Mouse (Mus musculus): ENCODE results near the gene Ufsp1. TPM values are rescaled to one million over a fixed set of nuclear protein-coding genes. Genes with fewer than 3 reads are reported as not detected.
"Not testable (repeated sequence)": the region's sequence is repeated elsewhere in the genome, so short reads cannot be mapped to it uniquely, and the experiment has no call there.

Ufsp1 gene
- 10 to 100 TPM in 1 of 2 experiments, 1 to 10 TPM in 1; 8.8 to 10.2 TPM for total RNA-seq (2021)
- long read RNA-seq, experiment 1: 0 reads
- long read RNA-seq, experiment 2, transcript Ufsp1-201 (1 exons, 1,037 nt): major isoform, 13 of 13 reads
- long read RNA-seq, experiment 2, partial matches to known transcripts: 0 of 13 reads
- long read RNA-seq, experiment 2, other reads (novel, unspliced or antisense): 0 of 13 reads

- DNase-seq (ENCODE audit: low spot score in 2 of 2): peak; percentile 89 to 92
Measured at GRCm38 (mm10) chr5:137293839-137294743, at the start of gene Ufsp1. Ufsp1 (plus strand) TSS chr5:137294629.

DNA sequence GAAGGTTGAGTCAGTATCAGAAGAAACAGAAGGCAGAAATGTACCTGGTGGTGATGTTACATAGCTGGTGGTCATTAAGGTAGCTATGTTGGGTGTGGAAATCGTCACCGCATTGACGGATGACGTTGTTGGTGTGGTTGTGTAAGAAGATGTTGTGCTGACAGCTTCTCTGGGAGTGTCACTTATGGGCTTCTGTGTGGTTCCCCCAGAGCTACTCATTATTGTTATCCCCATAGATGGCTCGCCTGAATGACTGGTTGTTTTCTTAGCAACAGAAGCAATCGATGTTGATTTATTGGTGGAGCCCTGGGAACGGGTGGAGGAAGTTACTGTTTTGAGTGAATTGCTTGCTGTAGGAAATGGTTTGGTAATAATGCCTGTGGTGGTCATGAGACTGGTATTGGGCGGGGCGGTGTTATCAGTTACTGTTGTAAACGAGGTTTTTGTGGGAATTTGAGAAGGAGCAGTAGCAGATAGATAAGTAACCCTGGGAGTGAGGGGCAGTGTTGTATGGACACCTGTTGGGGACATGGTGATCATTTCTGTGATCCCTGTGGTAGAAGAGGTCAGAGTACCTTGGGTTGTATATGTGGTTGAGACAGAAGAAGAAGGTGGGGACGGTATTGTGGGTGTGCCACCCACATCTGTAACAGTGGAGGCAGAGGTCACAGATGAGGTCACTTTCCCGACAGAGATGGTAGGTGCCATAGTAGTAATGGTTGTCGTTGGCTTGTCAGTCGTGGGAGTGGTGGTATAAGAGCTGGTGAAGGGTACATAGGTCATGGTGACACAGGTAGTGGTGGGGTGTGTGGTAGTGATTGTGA is 30.3 kb upstream of the Ufsp1 start:
- DNase-seq (ENCODE audit: low spot score in 2 of 2): no peak

- no peak for DNase-seq (ENCODE audit: low spot score in 2 of 2)
Measured at GRCm38 (mm10) chr5:137264787-137265186, 29.6 kb upstream of the Ufsp1 start.

DNA sequence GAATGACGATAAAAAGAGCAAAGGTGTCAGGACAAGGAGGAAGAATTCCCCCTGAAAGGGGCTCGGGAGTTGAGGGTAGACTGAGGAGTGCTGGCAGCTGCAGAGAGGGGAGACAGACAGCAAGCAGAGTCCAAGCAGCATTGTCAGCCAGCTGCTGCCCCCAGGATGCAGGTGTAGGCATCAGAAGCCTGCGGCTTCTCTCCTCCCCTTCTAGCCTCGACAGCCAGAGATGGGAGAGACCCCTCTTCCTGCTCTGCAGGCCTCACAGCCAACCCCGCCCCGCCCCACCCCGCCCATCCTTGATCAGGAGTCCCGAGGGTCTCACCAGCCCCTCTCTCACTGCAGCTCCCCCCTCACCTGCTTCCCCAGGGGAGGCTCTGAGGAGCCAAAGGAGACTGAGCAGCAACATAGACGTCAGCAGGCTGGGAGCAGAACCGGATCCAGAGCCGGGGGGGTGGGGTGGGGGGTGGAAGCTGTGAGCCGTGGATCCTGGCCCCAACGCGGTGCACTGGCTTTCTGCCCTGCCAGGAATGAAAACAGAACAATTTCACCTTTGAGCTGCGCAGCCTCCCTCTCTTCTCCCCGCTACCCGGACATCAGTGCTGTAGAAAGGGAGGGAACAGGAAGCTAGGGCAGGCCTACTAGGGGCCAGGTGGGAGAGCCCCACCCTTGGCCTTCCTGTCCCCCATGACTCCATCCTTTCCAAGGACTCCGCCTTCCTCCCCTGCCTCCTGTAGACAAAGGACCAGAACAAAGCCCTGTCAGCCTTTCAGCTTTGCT is 26.1 kb upstream of the Ufsp1 start:
- DNase-seq (ENCODE audit: low spot score in 2 of 2): no peak

DNA sequence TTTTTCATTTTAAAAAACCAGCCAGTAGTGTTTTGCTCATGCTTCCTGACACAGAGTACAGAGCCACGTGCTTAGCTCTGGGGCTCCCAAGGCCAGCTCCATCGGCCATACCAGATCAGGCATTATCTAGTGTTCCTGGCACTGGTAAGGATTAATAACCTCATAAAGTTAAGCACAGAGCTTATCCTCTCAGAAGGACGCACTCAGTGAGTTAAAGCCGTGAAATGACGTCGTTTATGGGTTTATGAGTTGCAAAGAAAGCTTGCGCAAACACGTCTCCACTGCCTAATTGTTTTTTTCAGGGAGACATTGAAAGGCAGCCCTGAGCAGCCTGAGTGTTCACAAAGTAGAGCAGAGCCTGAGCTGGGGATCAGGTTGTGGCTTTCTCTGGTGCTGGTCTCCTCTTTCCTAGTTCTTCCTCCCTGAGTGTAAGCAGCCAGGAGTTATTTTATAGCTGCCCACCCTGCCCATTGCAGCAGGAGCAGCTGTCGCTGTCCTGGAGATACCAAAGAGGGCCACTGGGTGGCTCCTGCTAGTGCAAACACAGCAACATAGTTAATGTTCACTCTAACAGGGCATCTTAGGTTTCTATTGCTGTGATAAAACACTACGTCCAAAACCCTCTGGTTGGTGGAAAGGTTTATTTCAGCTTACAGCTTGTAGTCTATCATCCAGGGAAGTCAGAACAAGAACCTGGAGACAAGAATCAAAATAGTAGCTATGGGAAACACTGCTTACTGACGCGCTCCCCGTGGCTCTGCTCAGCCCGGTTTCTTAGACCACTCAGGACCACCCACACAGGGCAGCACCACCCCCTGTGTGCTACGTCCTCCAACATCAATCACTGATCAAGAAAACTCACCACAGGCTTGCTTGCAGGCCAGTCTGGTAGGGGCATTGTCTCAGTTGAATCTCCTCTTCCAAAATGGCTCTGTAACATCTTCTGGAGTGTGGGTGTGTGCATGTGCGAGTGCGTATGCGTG is 16.8 kb upstream of the Ufsp1 start:
- DNase-seq (ENCODE audit: low spot score in 2 of 2): no peak

GRCm38 (mm10) chr5:137284411-137284810 is 10.0 kb upstream of the Ufsp1 start:
- DNase-seq (ENCODE audit: low spot score in 2 of 2): not testable (repeated sequence)

GRCm38 (mm10) chr5:137285045-137285444 is 9.4 kb upstream of the Ufsp1 start:
- peak in 1 of 2 experiments; percentile 44 for DNase-seq (ENCODE audit: low spot score in 2 of 2)

DNA sequence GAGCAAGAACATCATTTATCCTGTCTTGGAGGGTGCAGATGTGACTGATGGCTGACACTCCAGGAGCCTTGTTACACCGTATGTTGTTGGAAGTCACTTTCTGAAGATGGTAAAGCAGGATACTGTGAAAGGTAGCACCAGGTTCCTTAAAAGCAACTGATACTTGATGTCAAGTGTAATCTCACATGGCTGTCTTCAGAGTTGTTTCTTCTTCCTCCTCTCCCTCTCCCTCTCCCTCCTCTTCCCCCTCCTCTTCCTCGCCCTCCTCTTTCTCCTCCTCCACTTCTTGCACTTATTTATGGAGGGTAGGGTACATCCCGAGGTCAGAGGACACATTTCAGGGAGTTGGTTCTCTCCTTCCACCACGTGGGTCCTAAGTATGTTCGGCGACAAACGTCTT is 8.4 kb upstream of the Ufsp1 start:
- no peak for DNase-seq (ENCODE audit: low spot score in 2 of 2)

- peak; percentile 80 to 89 for DNase-seq (ENCODE audit: low spot score in 2 of 2)
Measured at GRCm38 (mm10) chr5:137286655-137287031, 7.8 kb upstream of the Ufsp1 start.

- DNase-seq (ENCODE audit: low spot score in 2 of 2): no peak
Measured at GRCm38 (mm10) chr5:137287032-137287952, 7.1 kb upstream of the Ufsp1 start, which contains the start of gene Ache. Ache (plus strand) TSS chr5:137287519.

GRCm38 (mm10) chr5:137287953-137288743 is 6.3 kb upstream of the Ufsp1 start:
- DNase-seq (ENCODE audit: low spot score in 2 of 2): no peak

DNA sequence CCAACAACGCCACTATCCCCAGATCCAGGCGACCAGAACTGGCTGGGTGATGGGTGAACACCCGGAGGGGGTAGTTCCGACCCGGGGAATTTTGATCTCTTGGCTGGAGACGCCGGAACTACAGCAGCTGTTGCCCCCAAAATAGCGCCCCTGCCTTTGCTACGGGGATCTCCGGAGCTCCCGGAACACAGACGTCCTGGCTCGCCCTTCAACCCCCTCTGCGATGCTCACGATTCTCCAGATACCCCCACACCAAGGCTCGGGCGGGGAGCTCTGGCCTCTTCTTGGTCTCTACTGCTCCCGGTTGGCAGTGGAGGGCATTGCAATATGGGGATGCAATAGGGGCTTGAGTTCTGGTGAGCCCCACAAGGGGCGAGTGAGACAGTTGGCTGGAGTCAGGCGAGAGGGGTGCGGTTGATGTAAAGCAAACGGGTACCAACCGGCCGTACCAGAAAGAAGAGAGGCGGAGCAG is 5.4 kb upstream of the Ufsp1 start:
- no peak for DNase-seq (ENCODE audit: low spot score in 2 of 2)

DNA sequence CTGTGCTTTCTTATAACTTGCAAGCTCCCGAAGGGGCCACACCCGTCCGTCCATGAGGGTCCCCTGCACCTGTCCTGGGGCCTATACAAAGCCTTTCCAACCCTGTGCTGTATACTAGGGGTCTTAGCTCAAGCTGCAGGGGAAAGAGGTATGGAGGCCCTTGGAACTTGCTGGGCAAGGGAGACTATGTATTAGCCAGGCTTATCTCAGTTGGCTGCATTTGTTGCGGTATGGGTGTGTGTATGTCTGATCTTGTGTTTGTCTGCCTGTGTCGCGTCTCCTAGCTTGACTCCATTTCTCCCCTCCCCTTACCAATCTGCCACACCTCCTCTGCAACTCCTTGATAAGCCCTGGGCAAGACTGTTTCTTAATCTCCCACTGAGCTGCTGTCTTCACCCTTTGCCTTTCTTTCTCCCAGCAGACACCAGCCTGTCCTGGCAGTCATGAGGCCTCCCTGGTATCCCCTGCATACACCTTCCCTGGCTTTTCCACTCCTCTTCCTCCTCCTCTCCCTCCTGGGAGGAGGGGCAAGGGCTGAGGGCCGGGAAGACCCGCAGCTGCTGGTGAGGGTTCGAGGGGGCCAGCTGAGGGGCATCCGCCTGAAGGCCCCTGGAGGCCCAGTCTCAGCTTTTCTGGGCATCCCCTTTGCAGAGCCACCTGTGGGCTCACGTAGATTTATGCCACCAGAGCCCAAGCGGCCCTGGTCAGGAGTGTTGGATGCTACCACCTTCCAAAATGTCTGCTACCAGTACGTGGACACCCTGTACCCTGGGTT is 4.7 kb upstream of the Ufsp1 start:
- no peak for DNase-seq (ENCODE audit: low spot score in 2 of 2)

- peak; percentile 55 to 65 for DNase-seq (ENCODE audit: low spot score in 2 of 2)
Measured at GRCm38 (mm10) chr5:137290677-137291076, 3.8 kb upstream of the Ufsp1 start.

GRCm38 (mm10) chr5:137291381-137291926 is 3.0 kb upstream of the Ufsp1 start:
- DNase-seq (ENCODE audit: low spot score in 2 of 2): no peak

- DNase-seq (ENCODE audit: low spot score in 2 of 2): peak; percentile 80 to 81
Measured at GRCm38 (mm10) chr5:137293282-137293681, 1.1 kb upstream of the Ufsp1 start.

Data from adrenal gland, adult 18-20 months (tissue).